Mouse (Mus musculus) hindbrain, embryonic 10.5 days (tissue): ENCODE measurements around the gene Zfp704. TPM values are rescaled to one million over a fixed set of nuclear protein-coding genes. Genes with fewer than 3 reads are reported as not detected.

Experiments used
- DNase-seq: peaks from one replicate; pipeline ENCODE4 v3.0.0-alpha.2; 2017; ENCODE audit warnings: low spot score
- H3K27ac ChIP-seq: fragments of 300-500 bp; sonication (generic); 2 replicates; pipeline ENCODE4 v1.5.1; 2016; ENCODE audit warnings: mild to moderate bottlenecking, moderate library complexity
- H3K27me3 ChIP-seq: fragments of 300-500 bp; sonication (generic); 2 replicates; pipeline ENCODE4 v1.6.1; 2016; ENCODE audit warnings: mild to moderate bottlenecking; ENCODE audit not compliant: poor library complexity, insufficient read depth, severe bottlenecking
- H3K36me3 ChIP-seq: fragments of 300-500 bp; sonication (generic); 2 replicates; pipeline ENCODE4 v1.6.1; 2016; ENCODE audit warnings: mild to moderate bottlenecking, moderate library complexity
- H3K4me1 ChIP-seq: fragments of 300-500 bp; sonication (generic); replicated peaks from 2 replicates; pipeline ENCODE4 v1.6.1; 2016; ENCODE audit warnings: mild to moderate bottlenecking
- H3K4me3 ChIP-seq: fragments of 300-500 bp; sonication (generic); 2 replicates; pipeline ENCODE4 v1.5.1; 2016; ENCODE audit warnings: mild to moderate bottlenecking, moderate library complexity
- H3K9me3 ChIP-seq: fragments of 300-500 bp; sonication (generic); 2 replicates; pipeline ENCODE4 v1.6.1; 2016; ENCODE audit warnings: mild to moderate bottlenecking, moderate library complexity
- WGBS: fragments of 180-500 bp; shearing (Covaris S2); methylation state at CpG from one replicate; pipeline ENCODE4 v1.1.7; 2016; 5-methylcytosine and 5-hydroxymethylcytosine counted together
- polyA plus RNA-seq: library from polyadenylated mRNA; unstranded; fragments of >200 nt; fragmentation: Nextera tagmentation; extraction: Ambion mirVana; gene quantifications from 2 replicates; pipeline ENCODE4 v1.2.1, GENCODE M21; 2016

Zfp704 gene
- polyA plus RNA-seq, 1 experiment from 2014 or later = 4.2 TPM

DNA sequence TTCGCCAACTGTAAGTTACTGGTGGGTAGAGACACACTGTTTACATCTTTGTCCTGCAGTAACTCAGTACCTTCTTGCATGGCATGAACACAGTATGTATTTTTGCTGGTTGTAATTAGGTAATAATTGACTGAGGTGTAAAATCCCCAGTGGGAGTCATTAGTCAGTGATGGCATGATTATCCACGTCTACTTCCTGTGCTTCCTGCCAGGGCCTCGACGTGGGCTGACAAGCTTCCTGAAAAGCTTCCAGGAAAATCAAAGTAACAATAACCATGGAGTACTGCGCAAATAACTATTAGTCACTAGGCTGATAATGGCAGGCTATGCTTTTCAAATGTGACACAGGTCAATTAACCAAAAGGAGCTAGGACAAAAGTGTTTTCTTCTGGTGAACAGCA is 112.6 kb downstream of the Zfp704 start:
- Histone ChIP-seq H3K27ac (no peak overlapping the region), H3K4me1 (peaks cover 30% of the 10 kb centered on the region), H3K36me3 (no peaks in the 10 kb centered on the region), H3K4me3 (no peak overlapping the region), H3K27me3 (no peaks in the 10 kb centered on the region), H3K9me3 (no peaks in the 10 kb centered on the region)
- WGBS = 56% methylated on average over 5 of the region's 5 CpGs
- DNase-seq = no peak

DNA sequence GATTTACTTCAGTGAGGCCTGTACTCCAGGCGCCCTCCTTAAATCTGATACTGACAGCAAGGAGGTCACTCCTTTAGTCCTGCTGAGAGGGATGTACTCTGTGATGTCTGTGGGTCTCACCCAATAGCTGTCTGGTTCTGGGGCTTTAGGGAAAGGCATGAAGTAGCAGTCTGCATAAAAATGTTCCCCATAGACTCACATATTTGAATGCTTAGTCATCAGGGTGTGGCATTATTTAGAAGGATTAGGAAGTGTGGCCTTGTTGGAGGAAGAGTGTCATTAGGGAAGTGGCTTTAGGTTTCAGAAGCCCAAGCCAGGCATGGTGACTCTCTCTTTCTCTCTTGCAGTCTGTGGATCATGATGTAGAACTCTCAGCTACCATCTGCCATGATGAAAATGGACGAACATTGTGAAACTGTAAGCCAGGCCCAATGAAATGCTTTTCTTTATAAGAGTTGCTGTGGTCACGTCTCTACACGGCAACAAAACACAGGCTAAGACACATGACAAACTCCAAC is 118.1 kb downstream of the Zfp704 start:
- Histone ChIP-seq H3K27me3 (no peaks in the 10 kb centered on the region), H3K9me3 (no peaks in the 10 kb centered on the region), H3K4me3 (no peak overlapping the region), H3K27ac (no peak overlapping the region), H3K36me3 (no peaks in the 10 kb centered on the region), H3K4me1 (no peaks in the 10 kb centered on the region)
- WGBS = 82% methylated on average over 4 of the region's 4 CpGs
- no peak for DNase-seq

DNA sequence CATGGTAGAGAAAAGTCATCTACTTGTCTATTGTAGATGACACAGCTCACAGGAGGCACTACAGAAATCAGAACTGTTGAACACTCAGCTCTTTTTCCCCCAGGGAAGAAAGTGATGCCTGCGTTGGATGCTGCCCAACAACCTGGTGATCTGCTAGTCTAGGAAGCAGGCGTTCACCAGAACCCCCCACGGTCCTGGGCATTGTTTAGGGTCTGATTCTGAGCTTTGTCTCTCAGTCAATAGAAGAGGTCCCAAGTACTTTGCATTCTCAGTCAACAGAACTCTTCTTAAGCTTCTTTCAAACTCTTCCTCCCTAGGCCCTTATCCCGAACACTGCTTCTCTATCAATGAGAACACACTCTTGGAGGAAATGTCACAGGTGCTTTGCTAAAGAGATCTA is 122.2 kb downstream of the Zfp704 start:
- DNase-seq = no peak
- no peaks in the 10 kb centered on the region for H3K9me3 ChIP-seq
- WGBS = 74% methylated on average over 4 of the region's 4 CpGs
- no peaks in the 10 kb centered on the region for H3K4me1 ChIP-seq
- no peaks in the 10 kb centered on the region for H3K36me3 ChIP-seq
- no peak overlapping the region for H3K4me3 ChIP-seq
- H3K27me3 ChIP-seq = no peaks in the 10 kb centered on the region
- no peak overlapping the region for H3K27ac ChIP-seq

DNA sequence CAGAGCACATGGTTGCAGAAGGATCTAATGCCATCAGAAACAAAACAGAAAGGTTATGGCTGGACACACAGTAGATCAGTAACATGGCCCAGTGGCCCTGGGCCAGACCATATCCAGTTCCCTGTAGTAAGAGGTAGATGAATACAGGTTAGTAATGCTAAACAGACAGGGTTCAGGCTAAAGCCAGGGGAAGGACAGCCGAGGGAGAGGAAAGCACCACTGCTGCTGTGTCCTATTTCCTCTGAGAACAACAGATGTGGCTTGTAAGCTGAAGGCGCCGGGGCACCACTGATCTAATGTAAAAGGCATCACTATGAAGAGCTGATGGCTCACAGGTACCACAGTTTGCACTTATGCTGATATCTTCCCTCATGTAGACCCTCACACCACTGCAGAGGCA is 124.4 kb downstream of the Zfp704 start:
- no peaks in the 10 kb centered on the region for H3K9me3 ChIP-seq
- no peak overlapping the region for H3K4me3 ChIP-seq
- 0 out of 2 replicates have a peak, but pooled peaks cover 3% of the 10 kb centered on the region for H3K36me3 ChIP-seq
- DNase-seq = no peak
- no peaks in the 10 kb centered on the region for H3K4me1 ChIP-seq
- no peaks in the 10 kb centered on the region for H3K27me3 ChIP-seq
- 90% methylated on average over 3 of the region's 3 CpGs for WGBS
- no peak overlapping the region for H3K27ac ChIP-seq

DNA sequence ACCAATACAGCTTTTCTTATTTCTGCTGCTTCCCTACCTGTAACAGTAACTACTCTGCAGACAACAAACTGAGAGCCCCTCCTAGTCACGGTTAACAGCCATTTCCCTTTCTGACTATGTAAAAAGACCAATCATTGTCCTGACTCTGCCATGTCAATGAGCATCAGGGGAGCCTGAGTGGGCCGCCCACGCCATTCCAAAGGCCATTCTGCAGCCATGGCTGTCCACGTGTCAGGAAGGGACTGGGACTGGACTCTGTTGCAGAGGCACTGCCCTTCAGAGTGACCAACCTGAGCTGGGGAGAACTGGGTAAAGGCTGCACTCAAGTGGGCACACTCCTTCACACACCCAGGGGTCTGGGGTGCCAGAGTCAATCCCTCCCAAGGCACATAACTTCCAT is 127.9 kb downstream of the Zfp704 start:
- Histone ChIP-seq H3K27ac (no peak overlapping the region), H3K27me3 (no peaks in the 10 kb centered on the region), H3K4me1 (no peaks in the 10 kb centered on the region), H3K9me3 (no peaks in the 10 kb centered on the region), H3K36me3 (0 out of 2 replicates have a peak, but pooled peaks cover 3% of the 10 kb centered on the region), H3K4me3 (no peak overlapping the region)
- 82% methylated on average over 4 of the region's 4 CpGs for WGBS
- DNase-seq = no peak

DNA sequence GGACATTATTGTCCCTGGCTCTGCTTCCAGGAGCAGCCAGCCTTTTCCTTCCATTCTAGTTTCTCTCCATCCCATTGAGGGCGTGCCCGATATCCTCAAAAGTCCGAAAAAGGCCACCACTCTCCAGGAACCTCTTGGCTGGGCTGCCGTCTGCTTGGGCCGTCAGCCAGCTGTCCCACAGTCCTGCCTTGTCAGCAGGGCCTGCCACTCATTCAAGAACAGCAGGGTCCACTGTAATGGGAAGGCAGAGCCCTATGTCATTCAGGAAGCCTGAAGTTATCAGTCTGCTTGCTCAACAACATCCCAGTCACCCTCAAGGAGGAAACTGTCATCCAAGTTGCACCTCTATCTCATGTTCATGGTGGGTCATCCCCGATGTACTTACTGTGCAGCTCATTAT is 128.5 kb downstream of the Zfp704 start:
- DNase-seq = no peak
- Histone ChIP-seq H3K4me3 (no peak overlapping the region), H3K9me3 (no peaks in the 10 kb centered on the region), H3K36me3 (0 out of 2 replicates have a peak, but pooled peaks cover 3% of the 10 kb centered on the region), H3K27me3 (no peaks in the 10 kb centered on the region), H3K27ac (no peak overlapping the region), H3K4me1 (no peaks in the 10 kb centered on the region)
- 74% methylated on average over 6 of the region's 6 CpGs for WGBS

DNA sequence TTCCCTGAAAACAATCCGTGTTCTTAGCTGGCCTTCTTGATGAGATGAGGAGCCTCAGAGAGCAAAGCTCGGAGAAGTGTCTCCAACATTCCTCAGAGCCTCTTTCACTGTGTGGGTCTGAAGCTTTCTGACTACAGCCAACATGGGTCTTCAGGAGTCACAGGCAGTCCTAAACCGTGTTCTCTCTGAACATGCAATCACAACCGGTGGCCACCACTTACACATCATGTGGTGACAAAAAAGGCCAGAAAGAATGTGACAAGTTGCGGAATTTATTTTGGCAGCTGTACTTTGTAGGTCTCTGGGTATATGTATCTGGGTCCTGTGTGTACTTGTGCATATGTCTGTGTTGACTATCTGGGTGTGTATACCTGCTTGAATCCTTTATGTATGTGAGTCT is 128.9 kb downstream of the Zfp704 start:
- Histone ChIP-seq H3K27ac (no peak overlapping the region), H3K4me3 (no peak overlapping the region), H3K36me3 (0 out of 2 replicates have a peak, but pooled peaks cover 3% of the 10 kb centered on the region), H3K4me1 (no peaks in the 10 kb centered on the region), H3K9me3 (no peaks in the 10 kb centered on the region), H3K27me3 (no peaks in the 10 kb centered on the region)
- DNase-seq = no peak
- WGBS = 88% methylated on average over 5 of the region's 5 CpGs

DNA sequence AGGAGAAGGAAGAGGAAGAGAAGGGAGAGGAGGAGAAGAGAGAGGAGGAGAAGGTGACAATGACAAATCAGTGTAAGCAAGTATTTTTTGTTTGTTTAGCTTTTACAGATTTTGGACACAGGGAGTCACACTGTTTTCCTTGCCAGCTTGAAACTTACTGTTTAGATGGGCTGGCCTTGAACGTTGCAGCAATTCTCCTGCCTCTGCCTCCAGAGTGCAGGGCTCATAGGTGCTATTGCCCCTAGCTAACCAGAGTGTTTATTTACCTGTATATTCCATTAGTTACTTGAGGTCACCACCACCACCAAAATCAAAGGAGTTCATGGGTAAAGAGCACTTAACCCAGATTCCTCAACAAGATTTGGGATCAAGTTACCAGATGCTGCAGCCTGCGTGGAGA is 132.5 kb downstream of the Zfp704 start:
- 82% methylated on average over 2 of the region's 2 CpGs for WGBS
- Histone ChIP-seq H3K27ac (no peak overlapping the region), H3K9me3 (no peaks in the 10 kb centered on the region), H3K27me3 (no peaks in the 10 kb centered on the region), H3K4me1 (no peaks in the 10 kb centered on the region), H3K36me3 (peaks cover 8% of the 10 kb centered on the region), H3K4me3 (no peak overlapping the region)
- no peak for DNase-seq

DNA sequence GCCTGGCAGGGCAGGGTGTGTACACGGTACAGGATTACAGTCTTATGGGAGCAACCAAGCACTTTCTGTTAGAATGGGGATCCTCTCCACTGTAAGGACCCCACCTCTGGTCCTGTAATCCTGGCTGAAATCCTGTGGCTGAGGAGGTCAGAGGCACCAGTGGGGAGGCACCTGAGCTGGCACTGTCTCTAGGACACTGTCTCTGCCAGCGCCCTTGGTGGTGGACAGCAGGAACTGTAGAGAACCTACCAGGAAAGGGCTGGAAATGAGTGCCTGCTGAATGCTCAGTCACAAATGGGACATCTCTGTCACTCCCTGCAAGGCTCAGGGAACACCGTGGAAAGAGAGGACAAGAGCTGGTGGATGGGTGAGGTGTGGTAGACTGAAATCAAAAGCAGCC is 133.5 kb downstream of the Zfp704 start:
- no peak for DNase-seq
- Histone ChIP-seq H3K36me3 (peaks cover 5% of the 10 kb centered on the region), H3K27ac (no peak overlapping the region), H3K4me1 (no peaks in the 10 kb centered on the region), H3K4me3 (no peak overlapping the region), H3K27me3 (no peaks in the 10 kb centered on the region), H3K9me3 (no peaks in the 10 kb centered on the region)
- WGBS = 95% methylated on average over 3 of the region's 3 CpGs

DNA sequence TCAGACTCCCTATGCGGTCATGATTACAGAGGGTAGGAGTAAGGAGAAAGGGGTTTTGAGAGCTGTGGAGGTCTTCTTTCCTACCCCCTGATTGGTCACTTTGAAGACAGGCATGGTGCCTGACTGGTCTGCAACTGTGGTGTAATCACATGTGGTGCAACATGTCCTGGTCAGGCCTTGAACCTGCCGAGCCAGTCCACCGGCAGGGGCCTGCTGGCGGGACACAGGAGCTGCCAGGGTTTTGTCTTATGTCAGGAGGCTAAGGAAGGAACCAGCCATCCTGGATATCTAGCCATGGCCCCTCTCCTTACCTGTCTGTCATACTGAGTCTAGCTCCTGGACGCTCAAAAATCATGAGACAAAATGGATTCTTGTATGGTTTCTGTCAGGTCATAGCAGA is 134.4 kb downstream of the Zfp704 start:
- H3K4me3 ChIP-seq = no peak overlapping the region
- H3K36me3 ChIP-seq = peaks cover 5% of the 10 kb centered on the region
- no peak overlapping the region for H3K27ac ChIP-seq
- no peaks in the 10 kb centered on the region for H3K27me3 ChIP-seq
- WGBS = 91% methylated on average over 5 of the region's 5 CpGs
- H3K4me1 ChIP-seq = no peaks in the 10 kb centered on the region
- no peak for DNase-seq
- H3K9me3 ChIP-seq = no peaks in the 10 kb centered on the region

DNA sequence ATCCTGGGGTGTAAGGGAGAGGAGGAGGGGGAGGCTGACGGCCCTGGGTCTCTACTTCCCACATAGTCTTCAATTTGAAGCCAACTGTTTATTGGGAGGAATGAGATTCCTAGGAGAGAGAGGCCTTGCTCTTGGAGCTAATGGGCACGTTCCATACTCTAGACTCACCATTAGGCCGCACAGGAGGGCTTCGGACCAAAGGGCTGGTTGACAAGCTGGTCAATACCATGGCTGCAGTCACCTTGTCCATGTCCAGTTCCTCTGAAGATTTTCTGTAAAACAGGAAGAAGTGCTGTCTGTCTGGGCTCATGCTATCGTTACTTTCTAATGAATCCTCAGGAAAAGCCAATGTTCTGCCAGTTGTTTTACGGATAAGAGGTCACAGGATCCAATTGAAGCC is 135.6 kb downstream of the Zfp704 start:
- H3K27ac ChIP-seq = no peak overlapping the region
- no peak for DNase-seq
- H3K9me3 ChIP-seq = no peaks in the 10 kb centered on the region
- H3K27me3 ChIP-seq = no peaks in the 10 kb centered on the region
- H3K36me3 ChIP-seq = peaks cover 5% of the 10 kb centered on the region
- no peak overlapping the region for H3K4me3 ChIP-seq
- H3K4me1 ChIP-seq = no peaks in the 10 kb centered on the region
- WGBS = 94% methylated on average over 6 of the region's 6 CpGs

DNA sequence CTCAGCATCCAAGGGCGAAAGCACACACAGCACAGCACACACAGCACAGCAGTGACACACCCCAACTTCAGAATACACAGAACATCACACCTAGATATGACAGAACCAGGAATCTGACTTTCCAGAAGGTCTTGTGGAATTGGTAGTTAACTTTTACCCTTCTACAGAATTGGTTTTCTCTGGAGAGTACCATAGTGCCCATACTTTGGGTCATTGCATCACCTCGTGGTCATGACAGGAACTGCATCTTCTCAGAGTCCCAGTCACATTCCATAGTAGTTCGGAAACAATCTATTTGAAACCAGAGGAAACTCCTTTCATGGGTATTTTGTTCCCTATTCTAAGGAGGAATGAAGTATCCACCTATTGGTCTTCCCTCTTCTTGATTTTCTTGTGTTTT is 143.6 kb downstream of the Zfp704 start:
- peaks cover 16% of the 10 kb centered on the region for H3K36me3 ChIP-seq
- no peak overlapping the region for H3K4me3 ChIP-seq
- peak; percentile 48 for DNase-seq
- no peaks in the 10 kb centered on the region for H3K4me1 ChIP-seq
- 44% methylated on average over 3 of the region's 3 CpGs for WGBS
- no peaks in the 10 kb centered on the region for H3K27me3 ChIP-seq
- H3K9me3 ChIP-seq = 0 out of 2 replicates have a peak, but pooled peaks cover 2% of the 10 kb centered on the region
- no peak overlapping the region for H3K27ac ChIP-seq

DNA sequence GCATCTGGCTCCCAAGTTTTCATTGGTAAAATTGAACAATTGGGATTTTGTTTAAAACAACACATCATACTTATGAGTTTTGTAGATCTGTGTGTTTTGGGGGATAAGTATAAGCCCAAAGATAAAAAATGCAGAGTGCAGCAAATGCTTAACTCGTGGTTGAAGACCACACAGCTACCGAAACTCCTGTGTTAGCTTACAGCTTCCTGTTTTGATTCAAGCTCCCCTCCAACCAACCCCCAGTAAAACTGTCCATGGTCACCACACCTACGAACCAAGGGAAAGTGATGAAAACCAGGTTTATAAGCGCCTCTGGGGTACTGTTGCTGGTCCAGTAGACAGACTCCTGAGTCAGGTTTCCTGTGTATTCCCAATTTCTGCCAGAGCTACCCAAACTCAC is 144.2 kb downstream of the Zfp704 start:
- no peak overlapping the region for H3K4me3 ChIP-seq
- no peak overlapping the region for H3K27ac ChIP-seq
- WGBS = 82% methylated on average over 4 of the region's 4 CpGs
- no peak for DNase-seq
- H3K4me1 ChIP-seq = no peaks in the 10 kb centered on the region
- H3K27me3 ChIP-seq = no peaks in the 10 kb centered on the region
- 0 out of 2 replicates have a peak, but pooled peaks cover 2% of the 10 kb centered on the region for H3K9me3 ChIP-seq
- H3K36me3 ChIP-seq = peaks cover 19% of the 10 kb centered on the region

DNA sequence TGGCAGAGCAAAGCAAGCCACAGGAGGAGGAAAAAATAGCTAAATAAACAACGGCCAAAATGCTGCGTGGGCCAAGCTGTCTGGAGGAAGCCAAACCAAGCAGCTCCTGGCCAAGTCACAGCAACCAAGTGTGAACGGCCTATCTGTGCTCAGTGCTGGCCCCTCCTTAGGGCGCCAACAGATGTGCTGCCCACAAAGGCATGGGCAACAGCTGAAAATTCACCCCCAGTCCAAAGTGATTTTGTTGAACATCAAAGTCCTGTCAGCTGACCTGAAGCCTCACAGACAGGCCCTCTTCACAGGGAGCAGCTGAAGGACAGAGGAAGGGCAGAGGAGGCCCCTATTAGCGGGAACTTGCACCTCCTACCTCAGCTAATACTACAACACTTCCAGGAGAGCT is 148.2 kb downstream of the Zfp704 start:
- peaks cover 27% of the 10 kb centered on the region; the same call in 1 of the 2 replicates for H3K36me3 ChIP-seq
- no peaks in the 10 kb centered on the region for H3K4me1 ChIP-seq
- H3K27me3 ChIP-seq = no peaks in the 10 kb centered on the region
- H3K27ac ChIP-seq = no peak overlapping the region
- H3K9me3 ChIP-seq = 0 out of 2 replicates have a peak, but pooled peaks cover 2% of the 10 kb centered on the region
- no peak overlapping the region for H3K4me3 ChIP-seq
- no peak for DNase-seq
- 89% methylated on average over 5 of the region's 5 CpGs for WGBS
